Mouse (Mus musculus): ENCODE measurements at regions not wholly inside any gene's neighbourhood (a gene's known extent, or its start where the extent isn't known, plus 50 kb on each side); places are given as distances from the start of the nearest gene placed in this dataset.

- no peak for DNase-seq (ENCODE audit: low read depth)
- TF ChIP-seq CTCF (IDR thresholded peaks at IDR 0.05; ENCODE audit: borderline replicate concordance, extremely low read depth, insufficient read depth, insufficient read length): no peak
- no peak for TF ChIP-seq POLR2A (IDR thresholded peaks at IDR 0.05; ENCODE audit: borderline replicate concordance, extremely low read depth, insufficient read depth, insufficient read length, poor library complexity, severe bottlenecking)
These were observed 107.7 kb downstream of the Sox9 start for GRCm38 (mm10) chr11:112889760-112890159.

DNA sequence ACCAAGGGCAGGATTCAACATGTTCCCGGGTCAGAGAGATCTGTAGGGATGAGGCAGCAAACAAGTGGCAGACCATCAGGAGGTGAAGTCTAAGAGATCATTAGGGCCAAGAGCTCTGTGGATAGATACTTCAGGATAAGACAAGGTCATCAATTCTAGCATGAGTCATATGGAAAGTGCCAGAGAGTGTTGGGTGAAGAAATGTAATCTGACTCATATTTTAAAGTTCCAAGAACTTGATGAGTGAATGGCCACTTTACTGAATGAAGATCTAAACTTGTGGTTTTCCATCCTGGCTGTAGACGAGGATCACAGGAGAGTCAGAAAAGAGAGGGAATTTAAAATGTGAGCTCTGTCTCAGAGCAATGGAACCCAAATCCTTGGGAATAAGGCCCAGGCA is 115.6 kb downstream of the Sox9 start:
- TF ChIP-seq CTCF (IDR thresholded peaks at IDR 0.05; ENCODE audit: borderline replicate concordance, extremely low read depth, insufficient read depth, insufficient read length) (no peak), POLR2A (IDR thresholded peaks at IDR 0.05; ENCODE audit: borderline replicate concordance, extremely low read depth, insufficient read depth, insufficient read length, poor library complexity, severe bottlenecking) (no peak)
- no peak for DNase-seq (ENCODE audit: low read depth)

DNA sequence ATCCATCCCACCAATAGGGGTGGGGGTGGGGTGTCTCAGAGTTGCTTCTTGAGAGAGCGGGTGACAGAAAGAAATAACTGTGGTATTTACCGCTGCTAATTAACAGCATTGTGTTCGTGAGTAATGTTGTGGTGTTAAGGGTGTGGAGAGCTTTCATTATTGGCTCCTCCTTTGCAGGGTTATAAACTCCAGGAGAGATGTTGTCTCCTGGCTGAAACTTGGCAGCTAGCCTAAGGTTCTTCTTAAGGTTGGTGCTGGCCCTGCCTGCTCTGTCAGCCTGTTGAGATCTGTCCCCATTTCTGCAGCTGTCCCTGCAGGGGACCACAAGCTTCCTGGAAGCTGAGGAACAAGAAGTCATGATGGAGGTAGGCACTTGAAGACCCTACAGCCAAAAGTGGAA is 120.6 kb downstream of the Sox9 start:
- no peak for TF ChIP-seq CTCF (IDR thresholded peaks at IDR 0.05; ENCODE audit: borderline replicate concordance, extremely low read depth, insufficient read depth, insufficient read length)
- no peak for TF ChIP-seq POLR2A (IDR thresholded peaks at IDR 0.05; ENCODE audit: borderline replicate concordance, extremely low read depth, insufficient read depth, insufficient read length, poor library complexity, severe bottlenecking)
- DNase-seq (ENCODE audit: low read depth): no peak

GRCm38 (mm10) chr11:112910309-112910708 is 128.3 kb downstream of the Sox9 start:
- no peak for TF ChIP-seq CTCF (IDR thresholded peaks at IDR 0.05; ENCODE audit: borderline replicate concordance, extremely low read depth, insufficient read depth, insufficient read length)
- no peak for TF ChIP-seq POLR2A (IDR thresholded peaks at IDR 0.05; ENCODE audit: borderline replicate concordance, extremely low read depth, insufficient read depth, insufficient read length, poor library complexity, severe bottlenecking)
- no peak for DNase-seq (ENCODE audit: low read depth)

DNA sequence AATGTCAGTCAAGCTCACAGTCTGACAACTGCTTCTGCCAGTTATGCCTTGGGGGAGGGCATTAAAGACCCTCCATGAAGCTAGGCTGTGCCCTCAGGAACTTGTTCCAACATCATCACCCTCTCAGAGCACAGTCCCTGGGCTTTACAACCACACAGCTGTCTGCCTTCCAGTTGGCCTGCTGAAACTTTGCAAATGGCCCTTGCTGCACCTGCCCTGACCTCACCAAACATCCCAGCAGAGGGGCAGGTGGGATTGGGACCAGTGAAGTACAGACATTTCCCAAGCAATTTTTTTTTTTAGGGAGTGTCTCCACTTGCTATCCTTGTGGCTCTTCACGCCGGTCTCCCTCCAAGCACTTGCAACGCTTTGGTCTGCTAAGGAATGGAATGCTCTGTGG is 130.9 kb downstream of the Sox9 start:
- TF ChIP-seq CTCF (IDR thresholded peaks at IDR 0.05; ENCODE audit: borderline replicate concordance, extremely low read depth, insufficient read depth, insufficient read length) (no peak), POLR2A (IDR thresholded peaks at IDR 0.05; ENCODE audit: borderline replicate concordance, extremely low read depth, insufficient read depth, insufficient read length, poor library complexity, severe bottlenecking) (no peak)
- DNase-seq (ENCODE audit: low read depth): no peak

DNA sequence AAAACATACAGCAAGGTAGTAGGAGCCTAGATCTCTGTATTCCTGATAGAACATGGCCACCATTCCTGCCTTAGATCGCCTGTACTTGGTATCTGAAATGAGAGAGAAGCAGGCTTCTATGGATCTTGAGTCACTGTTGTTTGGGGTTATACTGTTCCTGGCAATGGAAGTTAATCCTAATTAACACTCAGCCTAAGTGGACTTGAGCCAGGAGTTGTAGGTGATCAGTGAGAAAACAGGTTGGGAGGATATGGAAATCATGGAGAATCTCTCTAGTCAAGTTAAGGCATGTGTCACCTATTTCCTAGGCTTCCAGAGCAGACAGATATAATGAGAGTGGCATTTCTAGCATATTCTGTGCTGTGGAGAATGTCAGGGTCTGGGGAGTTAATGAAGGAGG is 134.9 kb downstream of the Sox9 start:
- no peak for DNase-seq (ENCODE audit: low read depth)
- TF ChIP-seq POLR2A (IDR thresholded peaks at IDR 0.05; ENCODE audit: borderline replicate concordance, extremely low read depth, insufficient read depth, insufficient read length, poor library complexity, severe bottlenecking) (no peak), CTCF (IDR thresholded peaks at IDR 0.05; ENCODE audit: borderline replicate concordance, extremely low read depth, insufficient read depth, insufficient read length) (no peak)

- TF ChIP-seq POLR2A (IDR thresholded peaks at IDR 0.05; ENCODE audit: borderline replicate concordance, extremely low read depth, insufficient read depth, insufficient read length, poor library complexity, severe bottlenecking): no peak
- TF ChIP-seq CTCF (IDR thresholded peaks at IDR 0.05; ENCODE audit: borderline replicate concordance, extremely low read depth, insufficient read depth, insufficient read length): no peak
- DNase-seq (ENCODE audit: low read depth): no peak
These were observed 138.1 kb downstream of the Sox9 start for GRCm38 (mm10) chr11:112920131-112920530.

DNA sequence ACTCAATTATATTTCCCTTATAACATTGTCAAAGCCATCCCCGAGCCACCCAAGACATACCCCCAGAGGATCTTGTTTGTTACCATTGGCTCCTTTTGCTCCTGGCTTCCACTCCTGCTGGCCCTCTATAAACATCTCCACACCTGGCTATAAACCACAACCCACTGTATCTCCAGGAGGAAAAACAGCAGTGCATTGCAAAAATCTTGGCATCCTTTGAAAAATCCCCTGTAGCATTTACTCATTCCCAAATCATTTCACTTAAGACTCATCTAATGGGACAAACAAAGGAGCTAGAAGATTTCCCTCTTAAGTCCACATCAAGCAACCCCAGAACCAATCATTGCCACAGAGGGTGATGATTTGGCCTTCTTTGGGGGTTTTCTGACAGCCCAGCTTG is 142.6 kb downstream of the Sox9 start:
- DNase-seq (ENCODE audit: low read depth): peak; percentile 4
- TF ChIP-seq POLR2A (IDR thresholded peaks at IDR 0.05; ENCODE audit: borderline replicate concordance, extremely low read depth, insufficient read depth, insufficient read length, poor library complexity, severe bottlenecking) (no peak), CTCF (IDR thresholded peaks at IDR 0.05; ENCODE audit: borderline replicate concordance, extremely low read depth, insufficient read depth, insufficient read length) (no peak)

GRCm38 (mm10) chr11:112925140-112925539 is 143.1 kb downstream of the Sox9 start:
- TF ChIP-seq POLR2A (IDR thresholded peaks at IDR 0.05; ENCODE audit: borderline replicate concordance, extremely low read depth, insufficient read depth, insufficient read length, poor library complexity, severe bottlenecking): no peak
- no peak for TF ChIP-seq CTCF (IDR thresholded peaks at IDR 0.05; ENCODE audit: borderline replicate concordance, extremely low read depth, insufficient read depth, insufficient read length)
- DNase-seq (ENCODE audit: low read depth): peak; percentile 76

DNA sequence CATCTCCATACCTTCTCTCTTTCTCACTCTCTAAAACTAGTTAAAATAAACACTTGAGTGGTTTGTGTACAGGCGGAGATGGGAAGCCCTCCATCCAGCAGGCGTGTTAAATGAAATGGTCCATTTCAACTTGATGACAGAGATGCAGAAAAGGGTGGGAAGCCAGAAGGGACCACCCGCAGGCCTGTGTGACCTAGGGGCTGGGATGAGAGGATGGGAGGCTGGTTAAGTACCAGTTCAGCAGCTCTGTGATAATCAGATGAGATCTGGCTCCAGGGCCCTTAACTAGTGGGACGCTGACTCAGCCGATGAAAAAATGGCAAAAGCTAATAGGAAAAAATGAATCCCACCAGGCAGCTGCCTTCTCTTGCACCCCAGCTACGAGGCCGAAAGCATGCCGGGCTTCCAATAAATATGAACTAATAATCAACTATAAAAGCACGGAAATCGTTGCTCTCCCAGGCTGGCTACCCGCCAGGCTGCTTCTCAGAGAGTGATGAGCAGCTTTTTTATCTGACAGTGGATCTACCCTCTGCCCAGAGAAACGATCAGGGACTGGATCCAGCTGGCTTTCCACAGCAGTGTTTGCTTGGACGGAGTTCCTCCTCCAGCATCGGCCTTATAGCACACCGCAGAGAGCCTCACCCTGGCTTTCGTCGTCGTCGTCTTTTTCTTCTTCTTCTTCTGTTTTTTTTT is 144.5 kb downstream of the Sox9 start:
- no peak for TF ChIP-seq CTCF (IDR thresholded peaks at IDR 0.05; ENCODE audit: borderline replicate concordance, extremely low read depth, insufficient read depth, insufficient read length)
- no peak for TF ChIP-seq POLR2A (IDR thresholded peaks at IDR 0.05; ENCODE audit: borderline replicate concordance, extremely low read depth, insufficient read depth, insufficient read length, poor library complexity, severe bottlenecking)
- DNase-seq (ENCODE audit: low read depth): peak; percentile 74

DNA sequence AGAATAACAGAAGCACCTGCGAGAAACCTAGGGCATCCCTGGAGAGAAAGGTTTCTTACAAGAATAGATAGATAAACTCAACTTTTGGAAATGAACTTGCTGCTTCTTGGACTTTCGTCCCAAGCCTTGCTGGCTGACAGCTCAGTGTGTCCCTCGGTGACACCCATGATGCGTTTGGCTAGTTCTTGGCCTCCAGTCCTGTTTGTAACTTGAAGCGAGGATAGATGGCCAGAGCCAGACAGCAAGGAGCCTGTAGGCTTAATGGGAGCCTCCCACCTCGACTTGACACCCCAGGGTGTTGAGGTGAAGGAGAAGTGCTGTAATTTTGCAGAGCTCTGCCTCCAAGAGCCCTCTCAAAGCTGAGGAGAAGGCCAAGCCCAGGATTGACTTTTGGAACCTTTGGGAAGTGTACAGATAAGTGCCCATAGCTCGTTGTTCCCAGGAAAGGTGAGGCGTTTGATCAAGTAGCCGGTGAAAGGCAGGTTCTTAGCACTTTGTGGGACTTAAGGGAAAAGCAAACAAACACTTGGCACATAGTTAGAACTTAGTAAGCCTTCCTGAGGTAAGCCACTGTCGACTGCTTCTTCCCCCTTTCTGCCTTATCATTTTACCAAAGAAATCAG is 148.3 kb downstream of the Sox9 start:
- TF ChIP-seq CTCF (IDR thresholded peaks at IDR 0.05; ENCODE audit: borderline replicate concordance, extremely low read depth, insufficient read depth, insufficient read length): no peak
- TF ChIP-seq POLR2A (IDR thresholded peaks at IDR 0.05; ENCODE audit: borderline replicate concordance, extremely low read depth, insufficient read depth, insufficient read length, poor library complexity, severe bottlenecking): no peak
- no peak for DNase-seq (ENCODE audit: low read depth)

- TF ChIP-seq POLR2A (IDR thresholded peaks at IDR 0.05; ENCODE audit: borderline replicate concordance, extremely low read depth, insufficient read depth, insufficient read length, poor library complexity, severe bottlenecking) (no peak), CTCF (IDR thresholded peaks at IDR 0.05; ENCODE audit: borderline replicate concordance, extremely low read depth, insufficient read depth, insufficient read length) (no peak)
- no peak for DNase-seq (ENCODE audit: low read depth)
These were observed 156.0 kb downstream of the Sox9 start for GRCm38 (mm10) chr11:112938035-112938434.

Data from brain, embryonic 14.5 days (tissue).